Mouse (Mus musculus): ENCODE data around the gene Lmo7.

- TF ChIP-seq CTCF (IDR thresholded peaks at IDR 0.05; ENCODE audit: low read depth) = no peak
- TF ChIP-seq EP300 (IDR thresholded peaks at IDR 0.05; ENCODE audit: low read depth) = no peak
Observed at GRCm38 (mm10) chr14:101804119-101804518, 74.4 kb downstream of the Lmo7 start.
